Mouse (Mus musculus) cortical plate, adult 2 months (tissue): Measurements from ENCODE around the gene Klk1b3. TPM values are rescaled to one million over a fixed set of nuclear protein-coding genes. Genes with fewer than 3 reads are reported as not detected.
A peak's percentile ranks its signal among the peaks of the same experiment; 100 is the strongest.
"Not testable (repeated sequence)": the region's sequence is repeated elsewhere in the genome, so short reads cannot be mapped to it uniquely, and the experiment has no call there.

Experiments
- H3K27ac ChIP-seq: fragments of 200-500 bp; 2 replicates; pipeline ENCODE4 v1.5.1; 2012; ENCODE audit warnings: low read length, control low read depth, inconsistent platforms; ENCODE audit not compliant: insufficient read depth
- H3K4me1 ChIP-seq: fragments of 200-500 bp; 2 replicates; pipeline ENCODE4 v1.6.1; 2011; ENCODE audit warnings: low read length; ENCODE audit not compliant: control insufficient read depth, insufficient read depth
- H3K4me3 ChIP-seq: fragments of 200-500 bp; 2 replicates; pipeline ENCODE4 v1.5.1; 2011; ENCODE audit warnings: mild to moderate bottlenecking, low read length, control low read depth; ENCODE audit not compliant: insufficient read depth
- CTCF ChIP-seq: fragments of 200-500 bp; IDR thresholded peaks from 2 replicates; pipeline ENCODE4 v1.5.1; 2011; ENCODE audit warnings: mild to moderate bottlenecking, control low read depth, low read length; ENCODE audit not compliant: insufficient read depth; ENCODE audit errors: extremely low read depth
- POLR2A ChIP-seq: fragments of 200-500 bp; IDR thresholded peaks from 2 replicates; pipeline ENCODE4 v1.6.1; 2011; ENCODE audit warnings: mild to moderate bottlenecking, low read length, control low read depth; ENCODE audit not compliant: insufficient read depth; ENCODE audit errors: extremely low read depth
- polyA plus RNA-seq: library from polyadenylated mRNA; depleted of rRNA; stranded (reverse); fragments of >200 nt; gene quantifications from 2 replicates; pipeline ENCODE4 v1.2.3, GENCODE M21; 2012

Klk1b3 gene
- polyA plus RNA-seq, 1 experiment = 0.13 TPM

GRCm38 (mm10) chr7:44235909-44236308 is 37.9 kb downstream of the Klk1b3 start, which contains the start of gene Gm36864:
TSS of gene Gm36864 (plus strand) at chr7:44236177.
- Histone ChIP-seq H3K4me1 (no peaks in the 10 kb centered on the region), H3K27ac (no peak within 1 kb of the TSS), H3K4me3 (no peak within 1 kb of the TSS)
- TF ChIP-seq CTCF (no peak), POLR2A (no peak)

GRCm38 (mm10) chr7:44239913-44240312 is 41.9 kb downstream of the Klk1b3 start:
- H3K4me1 ChIP-seq = no peaks in the 10 kb centered on the region

GRCm38 (mm10) chr7:44240712-44241111 is 42.7 kb downstream of the Klk1b3 start:
- TF ChIP-seq POLR2A (no peak), CTCF (no peak)
- H3K4me3 ChIP-seq = no peak overlapping the region
- H3K4me1 ChIP-seq = peaks cover 3% of the 10 kb centered on the region; the same call in 1 of the 2 replicates
- H3K27ac ChIP-seq = no peak overlapping the region

More at GRCm38 (mm10) chr7:44239913-44240312, 41.9 kb downstream of the Klk1b3 start:
- Histone ChIP-seq H3K4me3 (no peak overlapping the region), H3K27ac (no peak overlapping the region)
- TF ChIP-seq POLR2A = no peak

- peaks cover 3% of the 10 kb centered on the region; the same call in 1 of the 2 replicates for H3K4me1 ChIP-seq
- TF ChIP-seq CTCF (no peak), POLR2A (no peak)
- no peak overlapping the region for H3K27ac ChIP-seq
- H3K4me3 ChIP-seq = no peak overlapping the region
Measured at GRCm38 (mm10) chr7:44241163-44241562, 43.2 kb downstream of the Klk1b3 start.

- H3K4me1 ChIP-seq = peaks cover 3% of the 10 kb centered on the region; the same call in 1 of the 2 replicates
- no peak overlapping the region for H3K4me3 ChIP-seq
- TF ChIP-seq POLR2A = no peak
- no peak for TF ChIP-seq CTCF
- H3K27ac ChIP-seq = no peak overlapping the region
Measured at GRCm38 (mm10) chr7:44244080-44244479, 46.1 kb downstream of the Klk1b3 start.

GRCm38 (mm10) chr7:44246055-44246983 is 48.3 kb downstream of the Klk1b3 start, which contains the start of the genes 1700028J19Rik and 2410002F23Rik:
TSS of gene 1700028J19Rik (minus strand) at chr7:44246695.
TSS of gene 2410002F23Rik (plus strand) at chr7:44246722.
- Histone ChIP-seq H3K27ac (peak within 1 kb of the TSS; percentile 82), H3K4me1 (peaks cover 3% of the 10 kb centered on the region; the same call in 1 of the 2 replicates), H3K4me3 (peak within 1 kb of the TSS; percentile 85)
- TF ChIP-seq CTCF (no peak), POLR2A (peak; percentile 95)

GRCm38 (mm10) chr7:44246984-44247470 is 49.0 kb downstream of the Klk1b3 start:
- TF ChIP-seq CTCF (no peak), POLR2A (no peak)
- Histone ChIP-seq H3K27ac (peak overlapping the region; percentile 82), H3K4me1 (peaks cover 3% of the 10 kb centered on the region; the same call in 1 of the 2 replicates), H3K4me3 (peak overlapping the region; percentile 85)

- no peak for TF ChIP-seq POLR2A
- TF ChIP-seq CTCF = no peak
- no peak overlapping the region for H3K4me3 ChIP-seq
- H3K4me1 ChIP-seq = peaks cover 3% of the 10 kb centered on the region; the same call in 1 of the 2 replicates
- no peak overlapping the region for H3K27ac ChIP-seq
Measured at GRCm38 (mm10) chr7:44247971-44248370, 50.0 kb downstream of the Klk1b3 start.

GRCm38 (mm10) chr7:44249248-44249647 is 51.3 kb downstream of the Klk1b3 start:
- H3K4me1 ChIP-seq = peaks cover 3% of the 10 kb centered on the region; the same call in 1 of the 2 replicates
- H3K4me3 ChIP-seq = no peak overlapping the region
- H3K27ac ChIP-seq = no peak overlapping the region
- TF ChIP-seq POLR2A = no peak
- no peak for TF ChIP-seq CTCF

GRCm38 (mm10) chr7:44250732-44251275 is 52.8 kb downstream of the Klk1b3 start:
- not testable (repeated sequence) for H3K4me1 ChIP-seq, H3K27ac ChIP-seq, H3K4me3 ChIP-seq
